Mouse (Mus musculus): Measurements from ENCODE around the gene Mitf.

Mitf gene

DNA sequence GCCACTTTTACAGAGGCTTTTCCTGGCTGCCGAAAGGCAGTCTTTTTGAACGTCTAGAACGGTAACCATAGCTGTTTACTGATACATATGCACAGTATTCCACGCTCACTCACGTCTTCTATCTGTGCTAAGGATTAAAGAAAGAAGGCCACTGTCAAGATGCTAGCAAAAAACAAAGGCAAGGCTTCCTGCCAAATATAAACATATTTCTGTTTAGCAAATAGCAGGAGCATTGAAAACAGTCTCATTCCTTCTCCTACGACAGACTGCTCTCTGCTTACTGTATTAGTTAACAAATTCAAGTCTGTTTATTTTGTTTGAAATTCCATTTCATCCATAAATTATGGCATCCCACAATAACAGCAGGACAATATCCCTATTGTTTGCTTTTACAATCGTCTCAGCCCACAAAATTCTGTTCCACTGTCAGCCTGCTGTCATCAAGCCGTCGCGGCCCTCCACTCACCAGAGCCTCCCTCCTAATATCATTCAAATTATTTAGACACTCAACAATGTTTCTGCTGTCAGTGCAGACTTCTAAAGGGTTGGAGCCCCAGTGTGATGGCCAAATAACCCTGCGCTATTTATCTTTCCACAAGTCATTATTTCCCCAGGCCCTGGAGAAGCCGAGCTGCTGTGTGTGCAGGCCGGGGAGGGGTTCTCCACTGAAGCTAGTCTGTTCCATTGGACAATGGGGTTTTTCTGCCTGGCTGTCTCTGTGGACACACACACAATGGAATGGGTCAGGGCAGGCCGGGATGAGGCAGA, 242.0 kb downstream of the Mitf start:
- H3K9me3 ChIP-seq (ENCODE audit: low read length) = no peaks in the 10 kb centered on the region
- no peak overlapping the region for H3K4me3 ChIP-seq (replicated peaks; ENCODE audit: low read length)
- no peak for TF ChIP-seq NANOG (IDR thresholded peaks at IDR 0.05; ENCODE audit: borderline replicate concordance, low read length)
- no peak for TF ChIP-seq CTCF (conservative IDR thresholded peaks at IDR 0.05; ENCODE audit: low read length)
- no peak for TF ChIP-seq POU5F1 (IDR thresholded peaks at IDR 0.05; ENCODE audit: borderline replicate concordance, low read length)
- no peaks in the 10 kb centered on the region for H3K36me3 ChIP-seq (ENCODE audit: insufficient read depth, low read length)
- H3K27me3 ChIP-seq (ENCODE audit: insufficient read depth, low read length) = no peaks in the 10 kb centered on the region
- no peaks in the 10 kb centered on the region for H3K4me1 ChIP-seq (replicated peaks; ENCODE audit: low read depth, low read length)

DNA sequence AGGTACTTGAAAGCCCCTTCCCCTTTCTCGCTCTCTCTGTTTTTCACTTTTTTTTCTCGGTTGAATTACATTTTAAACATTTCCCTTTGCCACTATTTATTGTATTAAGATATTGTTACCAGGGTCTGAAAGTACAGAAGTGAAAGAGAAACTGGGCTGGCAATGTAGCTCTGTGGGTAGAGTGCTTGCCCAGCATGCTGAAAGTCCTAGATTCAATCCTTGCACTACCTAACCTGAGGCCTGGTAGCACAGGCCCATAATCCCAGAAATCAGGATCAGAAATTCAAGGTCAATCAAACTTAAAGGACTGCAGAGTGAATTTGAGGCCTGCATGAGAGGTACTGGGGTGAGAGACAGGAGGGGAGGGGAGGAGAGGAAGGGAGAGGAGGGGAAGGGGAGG, 242.7 kb downstream of the Mitf start:
- Histone ChIP-seq H3K27me3 (ENCODE audit: insufficient read depth, low read length) (no peaks in the 10 kb centered on the region), H3K36me3 (ENCODE audit: insufficient read depth, low read length) (no peaks in the 10 kb centered on the region), H3K4me3 (replicated peaks; ENCODE audit: low read length) (no peak overlapping the region), H3K9me3 (ENCODE audit: low read length) (no peaks in the 10 kb centered on the region), H3K4me1 (replicated peaks; ENCODE audit: low read depth, low read length) (no peaks in the 10 kb centered on the region)
- TF ChIP-seq NANOG (IDR thresholded peaks at IDR 0.05; ENCODE audit: borderline replicate concordance, low read length) (no peak), POU5F1 (IDR thresholded peaks at IDR 0.05; ENCODE audit: borderline replicate concordance, low read length) (no peak), CTCF (conservative IDR thresholded peaks at IDR 0.05; ENCODE audit: low read length) (no peak)

DNA sequence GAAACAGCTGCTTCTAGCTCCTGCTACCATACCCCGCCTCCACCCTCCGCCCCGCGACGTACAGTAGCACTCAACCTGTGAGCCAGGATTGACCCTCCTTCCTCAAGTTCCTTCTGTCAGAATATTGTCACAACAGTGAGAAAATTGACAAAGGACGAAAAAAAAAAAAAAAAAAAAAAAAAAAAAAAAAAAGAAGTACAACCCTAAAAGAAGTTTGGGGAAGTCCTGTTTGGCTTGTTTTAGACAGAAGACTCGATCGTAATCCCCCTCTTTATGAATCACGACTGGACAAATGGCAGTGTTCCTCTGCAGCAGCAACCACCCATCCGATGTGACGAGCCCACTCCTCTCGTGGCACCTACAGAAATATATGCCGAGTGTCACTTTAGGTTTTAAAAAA, 255.0 kb downstream of the Mitf start:
- Histone ChIP-seq H3K4me3 (replicated peaks; ENCODE audit: low read length) (no peak overlapping the region), H3K4me1 (replicated peaks; ENCODE audit: low read depth, low read length) (no peaks in the 10 kb centered on the region), H3K9me3 (ENCODE audit: low read length) (no peaks in the 10 kb centered on the region), H3K36me3 (ENCODE audit: insufficient read depth, low read length) (no peaks in the 10 kb centered on the region), H3K27me3 (ENCODE audit: insufficient read depth, low read length) (no peaks in the 10 kb centered on the region)
- no peak for TF ChIP-seq NANOG (IDR thresholded peaks at IDR 0.05; ENCODE audit: borderline replicate concordance, low read length)
- no peak for TF ChIP-seq CTCF (conservative IDR thresholded peaks at IDR 0.05; ENCODE audit: low read length)
- TF ChIP-seq POU5F1 (IDR thresholded peaks at IDR 0.05; ENCODE audit: borderline replicate concordance, low read length) = no peak

DNA sequence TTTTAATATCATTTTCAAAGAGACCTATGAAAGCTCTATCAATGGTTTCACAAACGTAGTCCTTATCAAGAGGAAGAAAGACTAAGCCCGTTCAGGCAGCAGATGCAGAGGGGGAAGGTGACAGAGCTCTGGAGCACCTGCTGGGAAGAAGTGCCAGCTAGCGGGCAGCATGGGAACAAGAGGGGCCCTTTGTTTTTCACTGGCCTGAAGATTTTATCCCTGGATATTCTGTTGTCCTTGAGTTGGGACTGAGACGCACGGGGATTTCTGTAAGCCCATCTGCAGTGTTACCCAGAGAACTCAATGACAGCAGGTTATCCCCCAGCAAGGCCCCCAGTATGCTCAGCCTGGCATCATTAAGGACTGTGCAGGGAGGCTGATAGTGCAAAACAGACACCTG, 258.1 kb downstream of the Mitf start:
- Histone ChIP-seq H3K4me3 (replicated peaks; ENCODE audit: low read length) (no peak overlapping the region), H3K9me3 (ENCODE audit: low read length) (no peaks in the 10 kb centered on the region)
- TF ChIP-seq NANOG (IDR thresholded peaks at IDR 0.05; ENCODE audit: borderline replicate concordance, low read length) = no peak
- no peak for TF ChIP-seq CTCF (conservative IDR thresholded peaks at IDR 0.05; ENCODE audit: low read length)
- no peak for TF ChIP-seq POU5F1 (IDR thresholded peaks at IDR 0.05; ENCODE audit: borderline replicate concordance, low read length)

DNA sequence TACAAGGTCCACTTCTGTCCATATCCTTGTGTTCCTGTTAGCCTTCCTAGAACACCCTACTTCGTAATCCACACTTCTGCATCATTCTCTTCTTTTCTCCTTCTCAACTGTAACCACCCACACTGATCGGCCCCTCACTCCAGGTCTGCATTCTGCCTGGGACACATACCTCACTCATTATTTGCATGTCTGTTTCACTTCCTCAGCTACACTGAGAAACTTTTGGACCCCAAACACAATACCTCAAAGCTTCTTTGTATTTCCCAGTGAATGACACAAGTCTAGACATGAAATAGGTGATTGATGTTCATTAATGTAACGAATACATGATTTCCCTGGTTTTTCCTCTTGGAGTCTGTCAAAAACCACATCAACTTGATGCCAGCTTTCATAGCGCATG, 259.6 kb downstream of the Mitf start:
- Histone ChIP-seq H3K4me3 (replicated peaks; ENCODE audit: low read length) (no peak overlapping the region), H3K9me3 (ENCODE audit: low read length) (no peaks in the 10 kb centered on the region), H3K27me3 (ENCODE audit: insufficient read depth, low read length) (no peaks in the 10 kb centered on the region), H3K4me1 (replicated peaks; ENCODE audit: low read depth, low read length) (no peaks in the 10 kb centered on the region), H3K36me3 (ENCODE audit: insufficient read depth, low read length) (no peaks in the 10 kb centered on the region)
- TF ChIP-seq CTCF (conservative IDR thresholded peaks at IDR 0.05; ENCODE audit: low read length) (no peak), NANOG (IDR thresholded peaks at IDR 0.05; ENCODE audit: borderline replicate concordance, low read length) (no peak), POU5F1 (IDR thresholded peaks at IDR 0.05; ENCODE audit: borderline replicate concordance, low read length) (no peak)

More for the DNA sequence above, 258.1 kb downstream of the Mitf start:
- no peaks in the 10 kb centered on the region for H3K4me1 ChIP-seq (replicated peaks; ENCODE audit: low read depth, low read length)
- H3K27me3 ChIP-seq (ENCODE audit: insufficient read depth, low read length) = no peaks in the 10 kb centered on the region
- H3K36me3 ChIP-seq (ENCODE audit: insufficient read depth, low read length) = no peaks in the 10 kb centered on the region

All from E14TG2a.4 (cell line).